ENCODE assay signal across 9 mouse cellular contexts in the genomic region with DNA sequence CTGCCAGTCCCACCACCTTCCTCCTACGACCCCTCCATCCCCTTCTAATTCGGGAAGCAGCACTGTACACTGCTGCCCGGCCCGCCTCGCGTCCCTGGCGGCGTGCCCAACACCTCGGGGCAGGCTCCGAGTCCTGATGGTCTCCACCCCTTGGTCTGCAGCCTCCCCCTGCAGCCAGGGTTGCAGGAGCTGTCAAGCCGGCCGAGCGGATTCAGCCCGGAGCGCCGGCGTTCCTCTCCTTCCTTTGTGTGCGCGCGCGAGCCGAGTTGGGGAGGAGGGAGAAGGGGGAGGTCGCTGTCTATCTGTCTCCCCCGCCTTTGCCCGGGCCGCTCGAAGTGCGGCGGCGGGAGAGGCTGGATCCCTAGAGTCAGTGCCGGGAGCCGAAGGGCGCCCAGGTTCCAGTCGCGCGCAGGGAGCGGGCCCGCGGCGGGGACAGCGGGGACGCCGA. TPM values are rescaled to one million over a fixed set of nuclear protein-coding genes. Genes with fewer than 3 reads are reported as not detected.
A peak's percentile ranks its signal among the peaks of the same experiment; 100 is the strongest.
DNase-seq lines count a peak whose midpoint lies in the region; ATAC-seq and TF ChIP-seq lines count a peak whose summit lies in the region.
"Had no signal": no experiment of that assay in that cellular context is flagged by ENCODE, and none has a peak within 500 bp of the region (broad histone marks: within the 10 kb centered on the region; RNA-seq: fewer than 3 reads in every experiment).

A gene (plus strand): TSS at position 198 of the 448 bp plus-strand sequence.

- no peak for TF ChIP-seq EP300 in liver, embryonic 14.5 days (IDR thresholded peaks at IDR 0.05; ENCODE audit: low read depth)

- no peaks in the 10 kb centered on the region for H3K9me3 ChIP-seq in forebrain, embryonic 11.5 days (ENCODE audit: control insufficient read depth, low read length)
- H3K9me3 ChIP-seq in heart, embryonic 16.5 days (replicated peaks; ENCODE audit: control insufficient read depth, low read length) = no peaks in the 10 kb centered on the region; the same call in 1 of the 2 replicates
- H3K9me3 ChIP-seq in liver, embryonic 14.5 days (ENCODE audit: control insufficient read depth, low read length) = no peaks in the 10 kb centered on the region

- peak; percentile 82 for ATAC-seq in forebrain, embryonic 11.5 days (replicated peaks; ENCODE audit: low FRiP score)
- peak; percentile 80 for ATAC-seq in heart, embryonic 16.5 days (replicated peaks; ENCODE audit: extremely low read depth, insufficient read depth, low FRiP score)
- no peak for ATAC-seq in liver, embryonic 14.5 days (ENCODE audit: insufficient read depth)

- H3K27ac ChIP-seq in spleen, adult 2 months (ENCODE audit: insufficient read depth, low read length) = peak within 1 kb of the TSS; percentile 76
- peak within 1 kb of the TSS; percentile 82 for H3K27ac ChIP-seq in forebrain, embryonic 11.5 days (ENCODE audit: low read depth, low read length)
- peak within 1 kb of the TSS; percentile 13; the same call in 1 of the 2 replicates for H3K27ac ChIP-seq in heart, embryonic 16.5 days (ENCODE audit: low read length)
- no peak within 1 kb of the TSS for H3K27ac ChIP-seq in liver, embryonic 14.5 days
- H3K27ac ChIP-seq in thymus, adult 2 months (ENCODE audit: control insufficient read depth, insufficient read depth, low read length) = no peak within 1 kb of the TSS

- H3K4me1 ChIP-seq in spleen, adult 2 months (ENCODE audit: control insufficient read depth, insufficient read depth, insufficient read length) = peaks cover 6% of the 10 kb centered on the region
- peaks cover 4% of the 10 kb centered on the region; the same call in 1 of the 2 replicates for H3K4me1 ChIP-seq in forebrain, embryonic 11.5 days (replicated peaks; ENCODE audit: control insufficient read depth, insufficient read depth, low read length)
- peaks cover 5% of the 10 kb centered on the region for H3K4me1 ChIP-seq in heart, embryonic 16.5 days (ENCODE audit: control insufficient read depth, insufficient read depth, low read length)
- H3K4me1 ChIP-seq in liver, embryonic 14.5 days (replicated peaks; ENCODE audit: control insufficient read depth in 2 of 2, insufficient read depth in 2 of 2, low read length in 1 of 2) = peaks cover 0 to 5% of the 10 kb centered on the region in 2 experiments; a peak in 1 of 4 replicates
- no peaks in the 10 kb centered on the region; the same call in 1 of the 2 replicates for H3K4me1 ChIP-seq in thymus, adult 2 months (replicated peaks; ENCODE audit: control insufficient read depth, insufficient read depth, low read length)

- under 1% methylated on average over 42 of the region's 43 CpGs for WGBS in spleen, adult 2 months
- WGBS in forebrain, embryonic 11.5 days = under 1% methylated on average over 36 of the region's 43 CpGs
- WGBS in heart, embryonic 16.5 days = under 1% methylated on average over 37 of the region's 43 CpGs
- WGBS in liver, embryonic 14.5 days (ENCODE audit: insufficient replicate concordance) = 0% methylated on average over 38 of the region's 43 CpGs
- WGBS in thymus, adult 2 months = 1% methylated on average over 43 of the region's 43 CpGs

- TF ChIP-seq CTCF in spleen, adult 2 months (IDR thresholded peaks at IDR 0.05; ENCODE audit: extremely low read depth, insufficient read depth, insufficient read length, insufficient replicate concordance) = no peak
- TF ChIP-seq CTCF in liver, embryonic 14.5 days (IDR thresholded peaks at IDR 0.05; ENCODE audit: low read depth) = no peak
- no peak for TF ChIP-seq CTCF in thymus, adult 2 months (IDR thresholded peaks at IDR 0.05; ENCODE audit: borderline replicate concordance, control insufficient read depth, extremely low read depth, insufficient read depth, low read length, poor library complexity)

- H3K4me3 ChIP-seq in spleen, adult 2 months (ENCODE audit: extremely low read depth, insufficient read depth, insufficient read length) = peak within 1 kb of the TSS; percentile 59
- peak within 1 kb of the TSS; percentile 61 for H3K4me3 ChIP-seq in forebrain, embryonic 11.5 days (ENCODE audit: low read depth, low read length)
- peak within 1 kb of the TSS; percentile 68 for H3K4me3 ChIP-seq in heart, embryonic 16.5 days (ENCODE audit: low read length)
- H3K4me3 ChIP-seq in liver, embryonic 14.5 days (ENCODE audit: insufficient read depth in 1 of 2, low read depth in 2 of 2, low read length in 2 of 2) = peak within 1 kb of the TSS; percentile 42 to 52
- H3K4me3 ChIP-seq in thymus, adult 2 months (ENCODE audit: control insufficient read depth, insufficient read depth, low read length) = peak within 1 kb of the TSS; percentile 59

- H3K4me2 ChIP-seq in forebrain, embryonic 11.5 days (ENCODE audit: low read depth, low read length, severe bottlenecking) = peak within 1 kb of the TSS; percentile 96
- peak within 1 kb of the TSS; percentile 95 for H3K4me2 ChIP-seq in heart, embryonic 16.5 days (ENCODE audit: low read depth, low read length)
- peak within 1 kb of the TSS; percentile 51 for H3K4me2 ChIP-seq in liver, embryonic 14.5 days (ENCODE audit: low read depth)

- H3K36me3 ChIP-seq in spleen, adult 2 months (ENCODE audit: control insufficient read depth, insufficient read depth, low read length) = no peaks in the 10 kb centered on the region
- no peaks in the 10 kb centered on the region for H3K36me3 ChIP-seq in forebrain, embryonic 11.5 days (ENCODE audit: control insufficient read depth, insufficient read depth, low read length)
- H3K36me3 ChIP-seq in heart, embryonic 16.5 days (ENCODE audit: control insufficient read depth, insufficient read depth) = no peaks in the 10 kb centered on the region
- H3K36me3 ChIP-seq in liver, embryonic 14.5 days (replicated peaks; ENCODE audit: control insufficient read depth, insufficient read depth, low read depth) = no peaks in the 10 kb centered on the region
- H3K36me3 ChIP-seq in thymus, adult 2 months (ENCODE audit: control insufficient read depth, insufficient read depth, low read length) = no peaks in the 10 kb centered on the region

- peak in 1 of 2 experiments; percentile 9 for DNase-seq in spleen, adult 2 months (ENCODE audit: low read depth in 1 of 2, low spot score in 2 of 2)
- DNase-seq in spleen, adult 12 weeks (ENCODE audit: low spot score) = no peak
- DNase-seq in forebrain, embryonic 11.5 days (ENCODE audit: low spot score) = peak; percentile 90
- peak; percentile 85 for DNase-seq in kidney, postnatal 10 days
- no peak for DNase-seq in liver, embryonic 14.5 days (ENCODE audit: low read depth in 3 of 3, low spot score in 3 of 3)
- peak; percentile 88 for DNase-seq in neural tube, embryonic 10.5 days (ENCODE audit: extremely low spot score, low spot score)
- peak; percentile 17 for DNase-seq in thymus, adult 2 months

- peak within 1 kb of the TSS; percentile 80 for H3K9ac ChIP-seq in forebrain, embryonic 11.5 days (ENCODE audit: low read length)
- peak within 1 kb of the TSS; percentile 83 for H3K9ac ChIP-seq in heart, embryonic 16.5 days (ENCODE audit: low read length)
- H3K9ac ChIP-seq in liver, embryonic 14.5 days (replicated peaks) = no peak within 1 kb of the TSS

- TF ChIP-seq POLR2A in spleen, adult 2 months (IDR thresholded peaks at IDR 0.05; ENCODE audit: low read depth, low read length) = no peak
- TF ChIP-seq POLR2A in thymus, adult 2 months (IDR thresholded peaks at IDR 0.05; ENCODE audit: control insufficient read depth, extremely low read depth, insufficient read depth, low read length, poor library complexity) = no peak

- peaks cover 10% of the 10 kb centered on the region for H3K27me3 ChIP-seq in spleen, adult 2 months (ENCODE audit: control insufficient read depth, insufficient read depth, low read length)
- H3K27me3 ChIP-seq in forebrain, embryonic 11.5 days (ENCODE audit: control insufficient read depth, insufficient read depth, low read length) = peaks cover 6% of the 10 kb centered on the region
- peaks cover 13% of the 10 kb centered on the region for H3K27me3 ChIP-seq in heart, embryonic 16.5 days (ENCODE audit: control insufficient read depth, insufficient read depth, low read length)
- H3K27me3 ChIP-seq in liver, embryonic 14.5 days (ENCODE audit: control insufficient read depth, insufficient read depth, low read length) = peaks cover 23% of the 10 kb centered on the region
- peaks cover 9% of the 10 kb centered on the region; the same call in 1 of the 2 replicates for H3K27me3 ChIP-seq in thymus, adult 2 months (ENCODE audit: control insufficient read depth, insufficient read depth, low read length)
- H3K27me3 ChIP-seq: CH12.LX had no signal

RNA-seq across cellular contexts. Expression of the gene that starts here (rescaled TPM):
- polyA plus RNA-seq in spleen, adult 2 months (2012; rRNA removed) = 8.4 and 11.8 TPM in 2 replicates
- 19.6 and 20.3 TPM in 2 replicates for polyA plus RNA-seq in forebrain, embryonic 11.5 days (2014; fragmentation: Nextera tagmentation; extraction: Ambion mirVana)
- 5.4 and 5.5 TPM in 2 replicates for polyA plus RNA-seq in heart, embryonic 16.5 days (2015; fragmentation: Nextera tagmentation; extraction: Ambion mirVana)
- 1.3 and 1.7 TPM in 2 replicates for polyA plus RNA-seq in liver, embryonic 14.5 days (2012; rRNA removed)
- 4.2 and 4.3 TPM in 2 replicates for polyA plus RNA-seq in liver, embryonic 14.5 days (2014; fragmentation: Nextera tagmentation; extraction: Ambion mirVana)
- 6.1 and 7.6 TPM in 2 replicates for polyA plus RNA-seq in thymus, adult 2 months (2012; rRNA removed)

Comparison
In these comparisons a context has a peak if more than half of its experiments do, and no peak if none do; other contexts are left out.
1. DNase-seq: peak in forebrain, embryonic 11.5 days (single experiment), kidney, postnatal 10 days (single experiment), neural tube, embryonic 10.5 days (single experiment) and thymus, adult 2 months (single experiment); none in spleen, adult 12 weeks (single experiment) and liver, embryonic 14.5 days (0 of 3).
2. H3K27ac ChIP-seq: peak in spleen, adult 2 months (single experiment), forebrain, embryonic 11.5 days (single experiment) and heart, embryonic 16.5 days (single experiment); none in liver, embryonic 14.5 days (single experiment) and thymus, adult 2 months (single experiment).
3. Peak in every context shown above with its lines, with median percentiles within 50 percentile points of each other: H3K4me3 ChIP-seq and H3K4me2 ChIP-seq.